Mouse (Mus musculus) forebrain, embryonic 16.5 days (tissue): ENCODE results near the gene Kpna2. TPM values are rescaled to one million over a fixed set of nuclear protein-coding genes. Genes with fewer than 3 reads are reported as not detected.
"Not testable (repeated sequence)": the region's sequence is repeated elsewhere in the genome, so short reads cannot be mapped to it uniquely, and the experiment has no call there.

Experiments
- ATAC-seq: fragments of 200-750 bp; cut with Nextera tagmentation; 2 replicates; pipeline ENCODE4 v1.8.0; 2017; ENCODE audit warnings: mild to moderate bottlenecking, moderate library complexity
- H3K27ac ChIP-seq: fragments of 300-500 bp; sonication (generic); 2 replicates; pipeline ENCODE4 v1.5.1; 2014; ENCODE audit warnings: low read length, control low read depth
- H3K27me3 ChIP-seq: fragments of 300-500 bp; sonication (generic); replicated peaks from 2 replicates; pipeline ENCODE4 v1.6.1; 2014; ENCODE audit warnings: low read length; ENCODE audit not compliant: control insufficient read depth, insufficient read depth
- H3K36me3 ChIP-seq: fragments of 300-500 bp; sonication (generic); 2 replicates; pipeline ENCODE4 v1.6.1; 2014; ENCODE audit not compliant: control insufficient read depth, insufficient read depth
- H3K4me1 ChIP-seq: fragments of 300-500 bp; sonication (generic); replicated peaks from 2 replicates; pipeline ENCODE4 v1.6.1; 2014; ENCODE audit warnings: low read length; ENCODE audit not compliant: control insufficient read depth, insufficient read depth
- H3K4me2 ChIP-seq: fragments of 300-500 bp; sonication (generic); 2 replicates; pipeline ENCODE4 v1.6.1; 2014; ENCODE audit warnings: mild to moderate bottlenecking, low read length, control low read depth
- H3K4me3 ChIP-seq: fragments of 300-500 bp; sonication (generic); replicated peaks from 2 replicates; pipeline ENCODE4 v1.5.1; 2014; ENCODE audit warnings: mild to moderate bottlenecking, low read length, control low read depth
- H3K9ac ChIP-seq: fragments of 300-500 bp; sonication (generic); replicated peaks from 2 replicates; pipeline ENCODE4 v1.6.1; 2014; ENCODE audit warnings: low read depth, low read length, control low read depth
- H3K9me3 ChIP-seq: fragments of 300-500 bp; sonication (generic); 2 replicates; pipeline ENCODE4 v1.6.1; 2016; ENCODE audit warnings: low read length; ENCODE audit not compliant: control insufficient read depth
- WGBS: fragments of 180-500 bp; shearing (Covaris S2); extraction: QIAGEN DNeasy Blood & Tissue Kit; methylation state at CpG from one replicate; pipeline ENCODE4 v1.1.7; 2014; 5-methylcytosine and 5-hydroxymethylcytosine counted together
- polyA plus RNA-seq: library from polyadenylated mRNA; unstranded; fragments of >200 nt; fragmentation: Nextera tagmentation; extraction: Ambion mirVana; gene quantifications from 2 replicates; pipeline ENCODE4 v1.2.1, GENCODE M21; 2015

The Kpna2 gene
- polyA plus RNA-seq, 1 experiment from 2014 or later: 230 TPM

DNA sequence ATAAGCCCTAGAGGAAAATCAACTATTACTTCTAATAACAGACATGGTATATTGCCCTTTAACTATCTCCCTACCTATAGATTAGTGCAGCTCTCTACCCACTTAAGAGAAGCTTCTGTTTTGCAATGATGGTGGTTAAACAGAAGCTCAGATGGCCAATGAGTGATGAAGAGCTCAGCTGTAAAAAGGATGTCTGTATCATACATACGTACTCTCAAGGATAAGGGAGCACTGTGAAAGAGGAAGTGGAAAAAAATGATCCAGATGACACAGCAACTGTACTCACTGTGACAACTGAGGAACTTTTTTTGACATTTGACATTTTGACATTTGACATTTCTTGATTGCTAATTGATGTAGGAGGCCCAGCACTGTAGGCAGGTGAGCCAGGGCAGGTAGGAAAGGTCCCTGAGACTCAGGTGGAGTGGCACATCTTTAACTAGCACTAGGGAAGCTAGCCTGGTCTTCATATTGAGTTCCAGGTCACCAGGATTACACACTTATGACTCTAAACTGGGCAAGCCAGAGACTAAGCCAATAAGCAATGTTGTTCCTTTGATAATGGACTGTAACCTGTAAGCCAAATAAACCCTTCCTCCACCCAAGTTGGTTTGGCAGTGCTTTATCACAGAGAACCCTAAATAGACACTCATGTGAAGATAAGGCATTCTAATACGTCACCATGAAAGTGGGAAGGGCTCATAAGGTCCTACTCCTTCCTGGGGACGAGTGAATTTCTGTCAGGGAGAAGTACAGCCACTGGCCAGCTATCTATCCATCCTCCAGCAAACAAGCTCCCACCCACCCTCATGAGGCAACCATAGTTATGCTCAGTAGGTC, 4.9 kb downstream of the Kpna2 start:
- peaks cover 11% of the 10 kb centered on the region for H3K4me1 ChIP-seq
- H3K9ac ChIP-seq: no peak overlapping the region
- H3K4me2 ChIP-seq: no peak overlapping the region
- H3K27ac ChIP-seq: no peak overlapping the region
- no peak overlapping the region for H3K4me3 ChIP-seq
- H3K36me3 ChIP-seq: peaks cover 27% of the 10 kb centered on the region
- no peaks in the 10 kb centered on the region for H3K27me3 ChIP-seq
- WGBS: 86% methylated on average over 3 of the region's 3 CpGs
- H3K9me3 ChIP-seq: no peaks in the 10 kb centered on the region
- no peak for ATAC-seq

DNA sequence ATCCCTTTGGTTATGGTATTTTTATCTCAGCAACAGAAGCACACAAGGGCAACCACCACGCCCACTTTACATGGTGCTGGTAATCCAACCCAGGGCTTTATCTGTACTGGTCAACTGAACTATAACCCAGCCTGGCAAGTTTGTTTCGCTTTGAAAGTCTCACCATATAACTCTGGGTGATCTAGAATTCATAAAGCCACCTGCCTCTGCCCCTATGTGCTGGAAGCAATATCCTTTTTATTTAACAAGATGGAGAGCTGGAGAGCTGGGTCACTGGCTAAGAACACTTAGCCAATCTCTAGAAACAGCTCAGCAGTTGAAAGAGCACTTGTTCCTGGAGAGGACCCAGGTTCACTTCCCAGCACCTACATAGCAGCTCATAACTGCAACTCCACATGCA, 12.0 kb downstream of the Kpna2 start:
- H3K27ac ChIP-seq: no peak overlapping the region
- H3K27me3 ChIP-seq: no peaks in the 10 kb centered on the region
- H3K9ac ChIP-seq: no peak overlapping the region
- H3K4me3 ChIP-seq: no peak overlapping the region
- 81% methylated on average over 2 of the region's 2 CpGs for WGBS
- no peak for ATAC-seq
- peaks cover 11% of the 10 kb centered on the region for H3K36me3 ChIP-seq
- H3K9me3 ChIP-seq: no peaks in the 10 kb centered on the region
- H3K4me2 ChIP-seq: no peak overlapping the region
- H3K4me1 ChIP-seq: no peaks in the 10 kb centered on the region

DNA sequence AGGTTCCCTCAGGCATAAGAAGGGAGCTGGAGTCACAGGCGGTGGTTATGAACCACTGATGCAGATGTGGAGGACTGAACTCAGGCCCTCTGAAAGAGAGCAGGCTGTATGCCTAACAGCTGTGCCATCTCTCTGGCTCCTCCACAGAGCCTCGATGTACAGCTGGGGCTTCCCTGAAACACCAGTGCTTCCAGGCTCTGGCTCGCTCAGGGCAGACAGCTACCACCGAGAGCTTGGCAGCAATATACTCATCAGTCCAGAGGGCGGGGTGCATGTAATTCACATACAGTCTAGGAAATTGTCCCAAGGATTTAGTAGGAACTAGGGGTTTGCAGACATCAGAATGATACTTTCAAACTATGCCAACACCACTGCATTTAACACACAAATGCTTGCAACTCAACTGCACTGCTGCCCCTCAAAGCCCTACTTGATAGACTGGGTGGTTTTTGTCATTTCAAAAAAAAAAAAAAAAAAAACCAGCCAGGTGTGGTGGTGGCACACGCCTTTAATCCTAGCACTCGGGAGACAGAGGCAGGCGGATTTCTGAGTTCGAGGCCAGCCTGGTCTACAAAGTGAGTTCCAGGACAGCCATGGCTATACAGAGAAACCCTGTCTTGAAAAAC, 13.2 kb downstream of the Kpna2 start:
- H3K27me3 ChIP-seq, H3K4me3 ChIP-seq, H3K4me2 ChIP-seq, H3K27ac ChIP-seq, ATAC-seq, H3K9ac ChIP-seq, H3K4me1 ChIP-seq, H3K9me3 ChIP-seq, H3K36me3 ChIP-seq: not testable (repeated sequence)
- 82% methylated on average over 8 of the region's 9 CpGs for WGBS

- H3K9ac ChIP-seq: no peak overlapping the region
- peaks cover 2% of the 10 kb centered on the region; the same call in 1 of the 2 replicates for H3K36me3 ChIP-seq
- H3K9me3 ChIP-seq: no peaks in the 10 kb centered on the region
- no peak for ATAC-seq
- no peak overlapping the region for H3K4me3 ChIP-seq
- H3K27ac ChIP-seq: no peak overlapping the region
- H3K4me2 ChIP-seq: no peak overlapping the region
- no peaks in the 10 kb centered on the region for H3K27me3 ChIP-seq
- 65% methylated on average over 5 of the region's 5 CpGs for WGBS
- no peaks in the 10 kb centered on the region for H3K4me1 ChIP-seq
Measured at GRCm38 (mm10) chr11:106982351-106982750, 17.0 kb downstream of the Kpna2 start.

DNA sequence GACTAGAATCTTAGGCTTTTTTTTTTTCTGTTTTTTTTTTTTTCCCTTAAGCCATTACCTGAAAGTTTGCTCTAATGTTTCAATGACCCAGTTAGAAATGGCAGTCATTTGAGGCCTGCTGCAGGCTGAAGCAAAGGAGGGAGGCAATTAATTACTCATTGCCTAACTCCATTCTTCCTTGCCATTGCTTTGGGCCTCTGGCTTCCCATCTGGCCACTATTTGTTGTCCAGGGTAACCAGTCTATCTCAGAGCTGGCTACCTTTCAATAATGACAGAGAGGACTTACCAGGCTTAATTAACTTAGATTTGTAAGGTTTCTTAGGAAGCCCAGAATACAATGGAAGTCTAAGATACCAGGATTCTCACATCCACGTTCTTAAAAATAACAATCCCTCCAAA, 17.6 kb downstream of the Kpna2 start:
- 2% methylated on average over 1 of the region's 1 CpGs for WGBS
- no peak overlapping the region for H3K4me3 ChIP-seq
- no peak for ATAC-seq
- H3K9ac ChIP-seq: no peak overlapping the region
- H3K4me2 ChIP-seq: no peak overlapping the region
- H3K9me3 ChIP-seq: no peaks in the 10 kb centered on the region
- H3K27ac ChIP-seq: no peak overlapping the region
- 0 out of 2 replicates have a peak, but pooled peaks cover 2% of the 10 kb centered on the region for H3K36me3 ChIP-seq
- no peaks in the 10 kb centered on the region for H3K4me1 ChIP-seq
- no peaks in the 10 kb centered on the region for H3K27me3 ChIP-seq

GRCm38 (mm10) chr11:106980455-106980854, 18.9 kb downstream of the Kpna2 start:
- no peak for ATAC-seq
- no peaks in the 10 kb centered on the region for H3K4me1 ChIP-seq

DNA sequence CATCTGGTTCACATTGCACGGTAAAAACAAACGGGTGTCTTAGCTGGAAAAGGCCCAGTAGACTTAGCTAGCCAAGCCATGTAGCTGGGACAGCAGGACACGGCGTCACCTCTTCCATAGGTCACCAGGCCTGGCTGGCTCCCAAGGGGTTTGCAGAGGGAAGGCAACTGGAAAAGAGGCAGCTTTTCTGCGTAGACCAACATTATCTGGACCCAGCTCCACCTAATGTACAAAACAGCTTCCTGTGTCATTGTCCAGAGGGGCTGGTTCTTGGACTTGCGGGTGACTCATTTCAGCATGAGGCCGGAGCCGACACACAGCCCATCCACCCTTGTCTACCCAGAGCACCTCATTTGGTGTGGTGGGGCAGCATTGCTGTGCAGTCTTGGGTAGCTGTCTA, 23.1 kb downstream of the Kpna2 start:
- Histone ChIP-seq H3K9ac (no peak overlapping the region), H3K4me3 (no peak overlapping the region), H3K4me2 (no peak overlapping the region), H3K36me3 (no peaks in the 10 kb centered on the region), H3K9me3 (no peaks in the 10 kb centered on the region), H3K4me1 (no peaks in the 10 kb centered on the region), H3K27me3 (no peaks in the 10 kb centered on the region), H3K27ac (no peak overlapping the region)
- WGBS: 85% methylated on average over 8 of the region's 8 CpGs
- no peak for ATAC-seq

More at GRCm38 (mm10) chr11:106980455-106980854, 18.9 kb downstream of the Kpna2 start:
- WGBS: 25% methylated on average over 7 of the region's 7 CpGs
- H3K9me3 ChIP-seq: no peaks in the 10 kb centered on the region
- H3K4me2 ChIP-seq: no peak overlapping the region
- no peak overlapping the region for H3K4me3 ChIP-seq
- H3K36me3 ChIP-seq: 0 out of 2 replicates have a peak, but pooled peaks cover 2% of the 10 kb centered on the region
- H3K9ac ChIP-seq: no peak overlapping the region
- no peak overlapping the region for H3K27ac ChIP-seq
- no peaks in the 10 kb centered on the region for H3K27me3 ChIP-seq

- H3K27me3 ChIP-seq: no peaks in the 10 kb centered on the region
- H3K4me2 ChIP-seq: no peak overlapping the region
- no peaks in the 10 kb centered on the region for H3K4me1 ChIP-seq
- no peaks in the 10 kb centered on the region for H3K36me3 ChIP-seq
- no peaks in the 10 kb centered on the region for H3K9me3 ChIP-seq
- no peak for ATAC-seq
- WGBS: 78% methylated on average over 8 of the region's 8 CpGs
- no peak overlapping the region; the same call in 1 of the 2 replicates for H3K9ac ChIP-seq
- no peak overlapping the region for H3K4me3 ChIP-seq
- H3K27ac ChIP-seq: no peak overlapping the region
Measured at GRCm38 (mm10) chr11:106975419-106976177, 23.7 kb downstream of the Kpna2 start.

GRCm38 (mm10) chr11:106974440-106974839, 24.9 kb downstream of the Kpna2 start:
- Histone ChIP-seq H3K4me1 (no peaks in the 10 kb centered on the region), H3K4me3 (no peak overlapping the region), H3K9ac (no peak overlapping the region), H3K27me3 (no peaks in the 10 kb centered on the region), H3K27ac (no peak overlapping the region), H3K9me3 (no peaks in the 10 kb centered on the region), H3K4me2 (no peak overlapping the region), H3K36me3 (no peaks in the 10 kb centered on the region)
- no peak for ATAC-seq
- WGBS: 80% methylated on average over 2 of the region's 2 CpGs
